In genomic region chr11:53107706-53108105, GRCm38 (mm10) we compare ENCODE assay signal across 19 mouse cellular contexts.
DNase-seq lines count a peak whose midpoint lies in the region.
"Had no signal": no experiment of that assay in that cellular context is flagged by ENCODE, and none has a peak within 500 bp of the region (broad histone marks: within the 10 kb centered on the region; RNA-seq: fewer than 3 reads in every experiment).

No protein-coding gene starts in this region.

- no peaks in the 10 kb centered on the region; the same call in 1 of the 2 replicates for H3K27me3 ChIP-seq in limb, embryonic 10.5 days (ENCODE audit: low read depth, poor library complexity, severe bottlenecking)
- H3K27me3 ChIP-seq: forebrain, embryonic 15.5 days; kidney, embryonic 15.5 days; liver, embryonic 13.5 days; lung, embryonic 15.5 days had no signal

- peak overlapping the region; percentile 32; the same call in 1 of the 2 replicates for H3K27ac ChIP-seq in limb, embryonic 10.5 days
- H3K27ac ChIP-seq: forebrain, embryonic 15.5 days; gastrocnemius, adult 2 months; kidney, embryonic 15.5 days; liver, embryonic 13.5 days; lung, embryonic 15.5 days; stomach, postnatal 0 days had no signal

- 38% methylated on average over 5 of the region's 5 CpGs for WGBS in limb, embryonic 10.5 days

- no peaks in the 10 kb centered on the region for H3K36me3 ChIP-seq in limb, embryonic 10.5 days
- H3K36me3 ChIP-seq: forebrain, embryonic 15.5 days; kidney, embryonic 15.5 days; liver, embryonic 13.5 days; lung, embryonic 15.5 days had no signal

- H3K4me3 ChIP-seq in limb, embryonic 10.5 days, result no peak overlapping the region
- H3K4me3 ChIP-seq: erythroblast, embryonic 14.5 days; forebrain, embryonic 15.5 days; gastrocnemius, adult 2 months; kidney, embryonic 15.5 days; liver, embryonic 13.5 days; lung, embryonic 15.5 days had no signal

- peaks cover 59% of the 10 kb centered on the region for H3K4me1 ChIP-seq in limb, embryonic 10.5 days
- H3K4me1 ChIP-seq: forebrain, embryonic 15.5 days; liver, embryonic 13.5 days had no signal

- H3K9me3 ChIP-seq in limb, embryonic 10.5 days (replicated peaks), result no peaks in the 10 kb centered on the region
- H3K9me3 ChIP-seq: forebrain, embryonic 15.5 days; kidney, embryonic 15.5 days; liver, embryonic 13.5 days; lung, embryonic 15.5 days had no signal

- peak; percentile 12 to 26 for DNase-seq in layer of hippocampus, adult 8-10 months (ENCODE audit: low spot score in 2 of 2)
- DNase-seq in layer of hippocampus, postnatal 10 days (ENCODE audit: low spot score in 2 of 2), result no peak
- peak; percentile 61 to 66 for DNase-seq in cerebellum, adult 18-20 months
- peak; percentile 84 for DNase-seq in cerebellum, postnatal 10 days
- DNase-seq in limb, embryonic 10.5 days (ENCODE audit: low spot score), result no peak
- DNase-seq in spleen, postnatal 4 days (ENCODE audit: low spot score in 2 of 2), result no peak
- no peak for DNase-seq in Muller cell, postnatal 12 days (ENCODE audit: inconsistent ontology term)
- DNase-seq: gastrocnemius, adult 2 months; heart, adult 11 months; heart, postnatal 4 days; left cerebral cortex, postnatal 4 days; liver, embryonic 13.5 days; midbrain, embryonic 14.5 days; right cerebral cortex, postnatal 14 days had no signal

Comparison
In these comparisons a context has a peak if more than half of its experiments do, and no peak if none do; other contexts are left out.
1. DNase-seq: peak in layer of hippocampus, adult 8-10 months (2 of 2), cerebellum, adult 18-20 months (2 of 2) and cerebellum, postnatal 10 days (2 of 2); none in layer of hippocampus, postnatal 10 days (0 of 2), limb, embryonic 10.5 days (single experiment), spleen, postnatal 4 days (0 of 2) and Muller cell, postnatal 12 days (single experiment).